Mouse (Mus musculus): ENCODE measurements at regions not wholly inside any gene's neighbourhood (a gene's known extent, or its start where the extent isn't known, plus 50 kb on each side); places are given as distances from the start of the nearest gene placed in this dataset.

DNA sequence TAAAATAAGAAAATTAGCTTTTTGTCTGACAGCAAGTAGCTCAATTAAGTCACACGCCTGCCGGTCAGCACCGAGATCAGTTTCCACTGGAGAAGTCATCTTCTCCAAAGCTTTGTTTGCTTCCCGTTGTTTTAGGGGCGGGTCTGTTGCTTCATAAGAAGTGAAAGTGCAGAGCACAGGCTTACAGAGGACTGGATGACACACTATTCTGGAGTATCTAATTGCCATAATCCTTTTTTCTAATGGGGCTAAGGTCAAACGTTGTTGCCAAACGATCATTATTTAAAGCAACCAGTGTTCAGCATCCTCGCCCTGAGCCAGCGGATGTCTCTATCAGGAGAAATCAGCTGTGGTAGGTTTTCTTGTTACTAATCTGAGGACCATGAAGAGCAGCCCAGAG is 128.5 kb downstream of the Mtx2 start:
- Histone ChIP-seq H3K36me3 (ENCODE audit: control insufficient read depth, insufficient read depth, low read length) (no peaks in the 10 kb centered on the region), H3K27me3 (replicated peaks; ENCODE audit: control insufficient read depth, insufficient read depth, low read length) (no peaks in the 10 kb centered on the region), H3K4me2 (no peak overlapping the region), H3K4me1 (replicated peaks; ENCODE audit: control insufficient read depth, insufficient read depth, low read length) (no peaks in the 10 kb centered on the region), H3K9me3 (ENCODE audit: control insufficient read depth, low read length) (0 out of 2 replicates have a peak, but pooled peaks cover 3% of the 10 kb centered on the region), H3K27ac (ENCODE audit: low read depth, low read length) (no peak overlapping the region), H3K9ac (ENCODE audit: low read depth, low read length) (no peak overlapping the region), H3K4me3 (ENCODE audit: low read depth, low read length) (no peak overlapping the region)
- WGBS = 77% methylated on average over 9 of the region's 9 CpGs
- ATAC-seq (replicated peaks; ENCODE audit: low FRiP score) = no peak
- no peak for DNase-seq (ENCODE audit: low spot score)

GRCm38 (mm10) chr2:74955281-74956128 is 129.9 kb downstream of the Mtx2 start:
- Histone ChIP-seq H3K9me3 (ENCODE audit: control insufficient read depth, low read length) (0 out of 2 replicates have a peak, but pooled peaks cover 3% of the 10 kb centered on the region), H3K4me1 (replicated peaks; ENCODE audit: control insufficient read depth, insufficient read depth, low read length) (no peaks in the 10 kb centered on the region), H3K27me3 (replicated peaks; ENCODE audit: control insufficient read depth, insufficient read depth, low read length) (no peaks in the 10 kb centered on the region), H3K4me3 (ENCODE audit: low read depth, low read length) (no peak overlapping the region), H3K4me2 (no peak overlapping the region), H3K9ac (ENCODE audit: low read depth, low read length) (no peak overlapping the region), H3K27ac (ENCODE audit: low read depth, low read length) (no peak overlapping the region), H3K36me3 (ENCODE audit: control insufficient read depth, insufficient read depth, low read length) (no peaks in the 10 kb centered on the region)
- ATAC-seq (replicated peaks; ENCODE audit: low FRiP score) (no peak), DNase-seq (ENCODE audit: low spot score) (no peak)
- 83% methylated on average over 4 of the region's 4 CpGs for WGBS

- DNase-seq (ENCODE audit: low spot score) (no peak), ATAC-seq (replicated peaks; ENCODE audit: low FRiP score) (no peak)
- no peak overlapping the region for H3K27ac ChIP-seq (ENCODE audit: low read depth, low read length)
- no peak overlapping the region for H3K4me2 ChIP-seq
- H3K36me3 ChIP-seq (ENCODE audit: control insufficient read depth, insufficient read depth, low read length) = no peaks in the 10 kb centered on the region
- H3K4me1 ChIP-seq (replicated peaks; ENCODE audit: control insufficient read depth, insufficient read depth, low read length) = no peaks in the 10 kb centered on the region
- H3K4me3 ChIP-seq (ENCODE audit: low read depth, low read length) = no peak overlapping the region
- WGBS = 81% methylated on average over 1 of the region's 1 CpGs
- 0 out of 2 replicates have a peak, but pooled peaks cover 3% of the 10 kb centered on the region for H3K9me3 ChIP-seq (ENCODE audit: control insufficient read depth, low read length)
- H3K27me3 ChIP-seq (replicated peaks; ENCODE audit: control insufficient read depth, insufficient read depth, low read length) = no peaks in the 10 kb centered on the region
- H3K9ac ChIP-seq (ENCODE audit: low read depth, low read length) = no peak overlapping the region
These were observed 130.5 kb downstream of the Mtx2 start for GRCm38 (mm10) chr2:74956129-74956450.

- Histone ChIP-seq H3K4me3 (ENCODE audit: low read depth, low read length) (no peak overlapping the region), H3K36me3 (ENCODE audit: control insufficient read depth, insufficient read depth, low read length) (no peaks in the 10 kb centered on the region), H3K9ac (ENCODE audit: low read depth, low read length) (no peak overlapping the region), H3K9me3 (ENCODE audit: control insufficient read depth, low read length) (0 out of 2 replicates have a peak, but pooled peaks cover 3% of the 10 kb centered on the region), H3K4me1 (replicated peaks; ENCODE audit: control insufficient read depth, insufficient read depth, low read length) (no peaks in the 10 kb centered on the region), H3K4me2 (no peak overlapping the region), H3K27ac (ENCODE audit: low read depth, low read length) (no peak overlapping the region), H3K27me3 (replicated peaks; ENCODE audit: control insufficient read depth, insufficient read depth, low read length) (no peaks in the 10 kb centered on the region)
- ATAC-seq (replicated peaks; ENCODE audit: low FRiP score) (no peak), DNase-seq (ENCODE audit: low spot score) (no peak)
- 91% methylated on average over 2 of the region's 2 CpGs for WGBS
These were observed 131.0 kb downstream of the Mtx2 start for GRCm38 (mm10) chr2:74956556-74956955.

- no peak overlapping the region for H3K27ac ChIP-seq (ENCODE audit: low read depth, low read length)
- no peaks in the 10 kb centered on the region for H3K4me1 ChIP-seq (replicated peaks; ENCODE audit: control insufficient read depth, insufficient read depth, low read length)
- ATAC-seq (replicated peaks; ENCODE audit: low FRiP score) (no peak), DNase-seq (ENCODE audit: low spot score) (no peak)
- peaks cover 3% of the 10 kb centered on the region; the same call in 1 of the 2 replicates for H3K27me3 ChIP-seq (replicated peaks; ENCODE audit: control insufficient read depth, insufficient read depth, low read length)
- no peak overlapping the region for H3K4me2 ChIP-seq
- 0 out of 2 replicates have a peak, but pooled peaks cover 3% of the 10 kb centered on the region for H3K9me3 ChIP-seq (ENCODE audit: control insufficient read depth, low read length)
- H3K9ac ChIP-seq (ENCODE audit: low read depth, low read length) = no peak overlapping the region
- no peak overlapping the region for H3K4me3 ChIP-seq (ENCODE audit: low read depth, low read length)
- no peaks in the 10 kb centered on the region for H3K36me3 ChIP-seq (ENCODE audit: control insufficient read depth, insufficient read depth, low read length)
- WGBS = 72% methylated on average over 5 of the region's 5 CpGs
These were observed 134.3 kb downstream of the Mtx2 start for GRCm38 (mm10) chr2:74959936-74960335.

- H3K4me3 ChIP-seq (ENCODE audit: low read depth, low read length) = no peak overlapping the region
- H3K4me2 ChIP-seq = no peak overlapping the region
- no peak overlapping the region for H3K27ac ChIP-seq (ENCODE audit: low read depth, low read length)
- WGBS = 68% methylated on average over 6 of the region's 6 CpGs
- H3K9me3 ChIP-seq (ENCODE audit: control insufficient read depth, low read length) = no peaks in the 10 kb centered on the region
- no peaks in the 10 kb centered on the region for H3K4me1 ChIP-seq (replicated peaks; ENCODE audit: control insufficient read depth, insufficient read depth, low read length)
- H3K27me3 ChIP-seq (replicated peaks; ENCODE audit: control insufficient read depth, insufficient read depth, low read length) = peaks cover 13% of the 10 kb centered on the region
- H3K36me3 ChIP-seq (ENCODE audit: control insufficient read depth, insufficient read depth, low read length) = no peaks in the 10 kb centered on the region
- H3K9ac ChIP-seq (ENCODE audit: low read depth, low read length) = no peak overlapping the region
- DNase-seq (ENCODE audit: low spot score) (no peak), ATAC-seq (replicated peaks; ENCODE audit: low FRiP score) (no peak)
These were observed 136.8 kb downstream of the Mtx2 start for GRCm38 (mm10) chr2:74962416-74962815.

DNA sequence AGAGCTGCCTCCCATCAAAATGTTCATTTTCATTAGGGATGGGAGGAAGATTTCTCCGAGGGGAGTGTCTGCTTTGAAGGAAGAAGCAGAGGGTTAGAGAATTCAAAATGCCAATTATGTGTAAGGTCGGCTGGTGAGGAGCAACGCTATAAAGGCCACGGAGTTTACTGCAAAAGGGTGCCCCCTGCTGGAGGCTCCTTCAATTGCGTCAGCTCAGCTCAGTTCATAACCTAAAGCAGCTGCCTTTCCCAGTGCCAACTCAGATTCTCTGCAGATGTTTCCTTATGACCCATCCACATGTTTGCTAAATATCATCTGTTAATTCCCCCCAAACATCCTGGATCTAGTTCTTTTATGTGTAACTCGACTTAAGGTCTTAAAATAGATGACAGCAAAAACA is 138.8 kb downstream of the Mtx2 start:
- DNase-seq (ENCODE audit: low spot score) (peak; percentile 65), ATAC-seq (replicated peaks; ENCODE audit: low FRiP score) (no peak)
- Histone ChIP-seq H3K27ac (ENCODE audit: low read depth, low read length) (no peak overlapping the region), H3K4me2 (no peak overlapping the region), H3K4me1 (replicated peaks; ENCODE audit: control insufficient read depth, insufficient read depth, low read length) (no peaks in the 10 kb centered on the region), H3K36me3 (ENCODE audit: control insufficient read depth, insufficient read depth, low read length) (no peaks in the 10 kb centered on the region), H3K9ac (ENCODE audit: low read depth, low read length) (no peak overlapping the region), H3K9me3 (ENCODE audit: control insufficient read depth, low read length) (no peaks in the 10 kb centered on the region), H3K4me3 (ENCODE audit: low read depth, low read length) (no peak overlapping the region), H3K27me3 (replicated peaks; ENCODE audit: control insufficient read depth, insufficient read depth, low read length) (peaks cover 13% of the 10 kb centered on the region)
- WGBS = under 1% methylated on average over 6 of the region's 6 CpGs

DNA sequence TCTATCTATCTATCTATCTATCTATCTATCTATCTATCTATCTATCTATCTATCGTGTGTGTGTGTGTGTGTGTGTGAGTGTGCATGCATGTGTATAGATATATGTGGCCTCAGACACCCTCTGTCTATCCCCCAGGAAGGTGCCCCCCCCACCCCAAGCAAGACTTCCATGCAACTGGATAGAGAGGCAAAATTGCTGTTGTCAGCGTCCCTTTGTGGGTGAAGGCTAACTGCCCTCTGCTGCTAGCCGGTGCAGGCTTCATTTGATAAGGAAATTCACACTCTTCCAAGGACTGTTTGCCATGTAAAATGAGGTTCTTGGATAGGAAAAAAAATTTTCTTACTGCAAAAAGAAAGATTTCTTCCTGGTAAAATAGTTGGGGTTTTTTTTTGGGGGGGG is 139.4 kb downstream of the Mtx2 start:
- DNase-seq (ENCODE audit: low spot score) (no peak), ATAC-seq (replicated peaks; ENCODE audit: low FRiP score) (no peak)
- no peaks in the 10 kb centered on the region for H3K4me1 ChIP-seq (replicated peaks; ENCODE audit: control insufficient read depth, insufficient read depth, low read length)
- H3K9me3 ChIP-seq (ENCODE audit: control insufficient read depth, low read length) = no peaks in the 10 kb centered on the region
- H3K4me2 ChIP-seq = no peak overlapping the region
- no peak overlapping the region for H3K4me3 ChIP-seq (ENCODE audit: low read depth, low read length)
- no peak overlapping the region for H3K9ac ChIP-seq (ENCODE audit: low read depth, low read length)
- H3K27me3 ChIP-seq (replicated peaks; ENCODE audit: control insufficient read depth, insufficient read depth, low read length) = peaks cover 13% of the 10 kb centered on the region
- H3K27ac ChIP-seq (ENCODE audit: low read depth, low read length) = no peak overlapping the region
- 26% methylated on average over 3 of the region's 3 CpGs for WGBS
- H3K36me3 ChIP-seq (ENCODE audit: control insufficient read depth, insufficient read depth, low read length) = no peaks in the 10 kb centered on the region
